Mouse (Mus musculus): ENCODE data around the gene Fam227a.
"Not testable (repeated sequence)": the region's sequence is repeated elsewhere in the genome, so short reads cannot be mapped to it uniquely, and the experiment has no call there.

Fam227a gene

DNA sequence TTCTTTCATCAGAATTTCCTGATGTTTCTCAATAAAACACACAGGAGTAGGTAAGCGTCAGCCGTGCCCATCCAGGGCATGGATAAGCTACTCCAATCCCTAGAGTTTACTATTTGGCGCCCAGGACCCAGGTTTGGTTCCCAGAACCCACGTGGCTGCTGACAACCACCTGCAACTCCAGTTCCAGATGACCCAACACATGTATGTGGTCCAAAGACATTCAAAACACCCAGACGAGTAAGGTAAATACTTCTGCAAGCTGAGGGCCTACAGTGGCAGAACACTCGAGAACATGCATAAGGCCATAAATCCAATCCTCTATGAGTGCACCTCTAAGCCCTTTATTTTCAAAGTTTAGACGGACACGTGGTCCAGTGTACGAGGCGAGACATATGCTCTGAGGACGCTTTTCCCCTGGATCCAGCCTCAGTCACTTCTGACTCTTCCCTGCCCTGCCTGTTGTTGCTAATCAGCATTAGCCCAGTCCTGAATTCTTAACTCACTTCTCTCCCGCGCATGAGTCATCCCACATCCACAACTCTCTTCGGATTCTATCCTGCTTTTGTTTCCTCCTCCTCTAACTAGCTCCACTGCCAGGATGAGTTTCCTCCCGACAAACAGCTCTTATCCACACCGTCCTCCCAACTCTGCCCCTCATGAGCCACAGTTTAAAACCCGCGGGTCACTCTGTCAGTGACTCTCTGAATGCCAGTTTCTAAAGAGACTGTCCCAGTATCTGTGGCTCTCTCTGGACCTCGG lies 25.1 kb upstream of the Fam227a start:
- no peak for DNase-seq

DNA sequence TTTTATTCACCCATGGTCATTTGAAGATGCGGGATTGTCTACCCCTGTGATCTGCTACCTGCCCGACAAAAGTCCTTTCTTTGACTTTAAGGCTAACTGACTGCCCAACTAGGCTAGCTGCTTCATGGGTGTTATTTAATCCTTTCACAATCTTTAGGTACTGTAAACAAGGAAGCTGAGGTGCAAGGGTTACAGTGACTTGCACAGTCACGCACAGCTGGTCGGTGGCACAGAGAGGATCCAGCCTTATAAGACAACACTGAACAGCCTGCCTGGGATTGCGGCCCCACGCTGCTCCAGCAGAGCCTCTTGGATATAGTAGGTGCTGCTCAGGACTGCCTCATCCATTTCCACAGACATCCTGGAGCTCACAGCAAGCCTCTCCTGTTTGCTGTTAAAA lies 24.4 kb upstream of the Fam227a start:
- DNase-seq, result peak; percentile 43

DNA sequence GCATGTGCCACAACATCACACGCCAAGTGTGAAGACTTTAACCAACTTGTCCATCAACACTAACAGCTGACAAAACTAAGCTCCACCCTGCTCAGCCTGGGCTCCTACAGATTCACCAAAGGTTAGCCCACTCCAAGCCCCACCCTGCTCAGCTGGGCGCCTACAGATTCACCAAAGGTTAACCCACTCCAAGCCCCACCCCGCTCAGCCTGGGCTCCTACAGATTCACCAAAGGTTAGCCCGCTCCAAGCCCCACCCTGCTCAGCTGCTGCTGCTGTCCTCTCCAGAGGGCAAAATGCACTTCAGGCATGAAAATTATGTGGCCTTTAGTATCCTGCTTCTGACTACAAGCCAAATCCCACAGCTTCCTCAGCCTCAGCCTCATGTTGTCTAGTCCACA lies 23.2 kb upstream of the Fam227a start:
- DNase-seq, result no peak

DNA sequence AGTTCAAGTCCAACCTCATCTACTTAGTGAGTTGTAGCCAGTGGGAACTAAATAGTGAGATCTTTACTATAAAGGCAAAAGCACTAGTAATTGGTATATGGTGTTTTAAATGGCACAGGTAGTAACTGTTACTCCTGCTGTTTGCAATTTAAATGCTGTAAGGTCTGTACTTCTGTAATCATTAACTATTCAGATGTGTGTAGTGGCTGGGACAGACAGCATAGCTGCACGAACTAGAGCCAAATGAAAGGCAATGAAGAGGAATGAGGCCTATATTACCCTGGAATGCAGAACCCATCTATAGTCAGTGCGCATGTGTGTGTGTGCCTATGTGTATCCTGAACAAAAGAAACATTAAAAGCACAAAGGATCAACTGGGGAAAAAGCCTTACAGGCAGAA lies 19.2 kb upstream of the Fam227a start:
- DNase-seq, result no peak

DNA sequence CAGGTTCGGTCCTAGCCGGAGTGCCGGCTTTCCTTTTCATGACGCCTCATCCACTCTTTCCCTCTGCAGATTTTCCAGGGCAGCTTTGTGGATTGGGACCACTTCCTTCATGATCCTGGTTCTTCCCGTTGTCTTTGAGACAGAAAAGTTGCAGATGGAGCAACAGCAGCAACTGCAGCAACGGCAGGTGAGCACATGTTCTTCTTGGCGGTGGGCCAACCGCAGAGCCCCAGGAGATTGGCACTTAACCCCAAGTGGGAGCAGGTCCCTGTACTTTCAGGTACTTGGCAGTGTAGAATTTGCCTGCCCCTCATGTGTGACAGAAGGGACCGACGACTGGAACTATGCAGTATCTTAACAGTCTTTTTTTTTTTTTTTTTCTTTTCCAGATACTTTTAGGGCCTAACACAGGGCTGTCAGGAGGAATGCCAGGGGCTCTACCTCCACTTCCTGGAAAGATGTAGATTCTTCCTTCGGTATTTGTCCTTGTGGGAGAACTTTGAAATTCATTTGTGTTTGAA lies 13.1 kb upstream of the Fam227a start:
- DNase-seq, result not testable (repeated sequence)

DNA sequence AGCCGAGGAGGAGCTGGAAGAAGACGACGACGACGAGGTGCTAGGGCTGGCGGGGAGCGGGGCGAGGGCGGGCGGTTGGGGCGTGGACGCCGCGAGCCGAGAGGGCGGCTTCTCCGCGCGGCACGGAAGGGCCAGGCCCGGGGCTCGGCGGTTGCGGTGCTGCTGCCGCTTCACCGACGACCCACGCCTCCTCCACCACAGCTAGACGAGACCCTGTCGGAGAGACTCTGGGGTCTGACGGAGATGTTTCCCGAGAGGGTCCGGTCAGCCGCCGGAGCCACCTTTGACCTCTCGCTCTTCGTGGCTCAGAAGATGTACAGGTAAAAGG lies 12.2 kb upstream of the Fam227a start:
- no peak for DNase-seq

DNA sequence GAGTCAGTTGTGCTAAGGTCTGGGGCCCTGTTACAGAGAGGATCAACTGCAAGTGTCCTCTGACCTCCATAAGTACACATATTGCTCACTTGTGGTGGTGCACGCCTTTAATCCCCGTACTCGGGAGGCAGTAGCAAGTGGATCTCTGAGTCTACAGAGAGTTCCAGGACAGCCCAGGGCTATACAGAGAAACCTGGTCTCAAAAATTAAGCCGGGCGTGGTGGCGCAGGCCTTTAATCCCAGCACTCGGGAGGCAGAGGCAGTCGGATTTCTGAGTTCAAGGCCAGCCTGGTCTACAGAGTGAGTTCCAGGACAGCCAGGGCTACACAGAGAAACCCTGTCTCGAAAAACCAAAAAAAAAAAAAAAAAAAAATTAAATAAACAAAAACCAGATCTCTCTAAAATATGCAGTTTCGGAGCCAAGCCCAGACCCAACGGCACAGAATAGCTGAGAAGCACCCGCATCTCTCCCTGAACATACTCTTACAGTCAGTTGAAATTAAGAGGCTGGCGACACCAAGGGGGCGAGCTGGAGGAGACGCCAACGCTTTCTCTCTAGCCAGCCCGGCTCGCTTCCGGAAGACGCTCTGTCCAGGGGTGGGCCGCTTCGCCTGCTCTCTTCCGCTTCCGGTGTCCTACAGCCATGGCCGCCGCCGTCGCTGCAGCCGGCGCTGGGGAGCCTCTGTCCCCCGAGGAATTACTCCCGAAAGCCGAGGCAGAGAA lies 11.7 kb upstream of the Fam227a start, which contains the start of gene Tomm22:
Gene Tomm22 (plus strand): TSS at position 613 of the 723 bp plus-strand sequence.
- DNase-seq, result peak; percentile 88

DNA sequence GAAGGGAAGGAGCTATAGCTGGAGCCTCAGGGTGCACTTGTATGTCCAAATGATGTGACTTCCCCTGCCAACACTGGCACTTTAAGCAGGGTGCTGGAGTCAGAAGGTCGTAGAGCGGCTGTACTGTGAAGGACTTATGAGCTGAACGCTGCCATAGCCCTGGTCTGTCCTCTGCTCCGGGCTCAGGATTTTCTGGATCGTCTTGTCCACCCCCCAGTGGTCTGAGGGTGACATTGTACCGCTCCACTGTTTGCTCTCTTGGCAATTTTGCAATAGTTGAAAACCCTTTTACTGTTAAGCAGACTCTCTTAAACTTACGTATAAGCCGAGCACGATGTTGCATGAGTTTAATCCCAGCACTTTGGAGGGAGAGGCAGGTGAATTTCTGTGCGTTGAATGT lies 10.4 kb upstream of the Fam227a start:
- DNase-seq, result no peak

DNA sequence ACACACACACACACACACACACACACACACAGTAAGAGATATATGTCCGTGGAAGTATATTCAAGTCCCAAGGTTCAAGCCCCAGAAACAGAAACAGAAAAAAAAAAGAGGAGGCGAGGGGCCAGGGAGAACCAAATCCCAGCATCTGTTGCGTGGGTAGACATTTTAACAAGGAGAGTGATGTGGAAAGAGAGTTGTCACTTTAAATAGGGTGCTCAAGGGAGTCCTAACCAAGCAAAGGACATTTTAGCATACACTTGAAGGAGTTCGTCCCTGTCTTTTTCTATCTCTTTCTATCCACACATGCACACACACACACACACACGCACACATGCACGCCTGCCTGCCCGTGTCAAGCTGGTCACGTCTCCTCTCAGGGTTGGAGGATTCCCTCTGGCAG lies 5.9 kb upstream of the Fam227a start:
- DNase-seq, result no peak

DNA sequence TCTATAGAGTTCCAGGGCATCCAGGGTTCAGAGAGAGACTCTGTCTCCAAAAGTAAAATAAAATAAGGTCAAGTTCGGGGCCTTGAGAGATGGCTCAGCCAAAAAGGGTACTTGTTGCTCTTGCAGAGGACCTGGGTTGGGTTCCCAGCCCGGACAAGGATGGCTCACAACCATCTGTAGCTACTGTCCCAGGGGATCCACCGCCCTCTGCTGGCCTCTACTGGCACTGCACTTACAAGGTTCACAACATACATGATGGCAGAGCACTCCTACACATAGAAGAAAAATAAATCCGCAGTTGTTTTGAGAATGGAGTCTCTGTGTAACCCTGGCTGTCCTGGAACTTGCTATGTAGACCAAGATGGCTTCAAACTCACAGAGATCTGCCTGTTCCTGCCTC lies 3.1 kb upstream of the Fam227a start:
- DNase-seq, result no peak

DNA sequence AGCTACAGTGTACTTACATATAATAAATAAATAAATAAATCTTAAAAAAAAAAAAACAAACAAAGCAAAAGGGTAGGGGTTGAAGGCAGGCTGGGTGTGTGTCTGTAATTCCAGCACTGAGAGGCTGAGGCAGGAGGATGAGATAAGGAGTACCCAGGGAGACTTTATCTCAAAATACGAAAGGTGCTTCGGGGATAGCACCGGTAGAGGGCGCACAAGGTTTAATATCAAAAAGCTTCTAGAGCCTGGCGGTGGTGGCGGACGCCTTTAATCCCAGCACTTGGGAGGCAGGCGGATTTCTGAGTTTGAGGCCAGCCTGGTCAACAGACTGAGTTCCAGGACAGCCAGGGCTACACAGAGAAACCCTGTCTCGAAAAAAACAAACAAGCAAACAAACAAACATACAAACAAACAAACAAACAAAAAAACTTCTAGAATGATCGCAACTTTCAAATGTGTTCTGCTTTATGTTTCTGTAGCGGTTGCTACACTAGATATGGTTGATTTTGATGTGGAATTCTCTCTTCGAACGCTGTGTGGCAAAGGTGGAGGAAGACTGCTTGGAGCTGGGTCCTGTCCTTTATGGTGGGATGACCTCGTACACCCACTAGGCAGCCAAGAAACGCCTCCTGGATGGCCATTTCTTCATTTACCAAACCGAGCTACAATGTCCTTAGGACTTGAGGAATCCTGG lies 772 bp downstream of the Fam227a start:
- DNase-seq, result peak; percentile 79

DNA sequence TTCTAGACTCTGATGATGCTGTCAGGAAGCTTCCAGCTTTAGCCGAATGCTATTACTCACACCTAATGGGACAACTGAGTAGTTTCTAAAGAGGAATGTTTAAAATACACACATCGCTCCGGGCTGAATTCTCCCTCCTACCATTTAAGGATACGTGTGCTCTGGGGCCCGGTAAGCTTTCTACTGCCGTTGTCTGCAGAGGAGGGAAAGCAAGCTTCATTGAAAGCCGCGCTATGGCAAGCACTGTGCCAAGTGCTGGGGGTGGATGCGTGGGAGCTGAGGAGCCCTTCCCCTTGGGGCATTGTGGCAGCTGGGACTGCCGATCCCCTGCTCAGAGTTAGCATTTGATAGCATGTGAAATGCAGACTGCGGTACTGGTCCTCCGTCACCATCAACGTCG lies 2.3 kb downstream of the Fam227a start:
- DNase-seq, result no peak

DNA sequence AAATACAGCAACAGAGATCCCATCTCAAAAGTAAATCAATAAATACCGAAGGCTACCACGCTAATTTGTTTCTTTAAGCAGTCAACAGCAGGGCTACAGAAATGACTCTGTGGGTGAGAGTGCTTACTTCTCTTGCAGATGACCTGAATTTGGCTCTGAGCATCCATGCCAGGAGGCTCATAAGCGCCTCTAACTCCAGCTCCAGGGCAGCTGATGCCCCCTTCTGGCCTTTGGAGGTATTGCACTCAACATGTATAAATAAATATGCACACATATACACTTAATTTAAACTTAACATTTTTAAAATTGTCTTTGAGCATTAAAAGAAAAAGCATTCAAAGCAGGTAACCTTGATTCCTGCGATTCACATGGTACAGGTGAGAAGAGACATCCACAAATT lies 7.3 kb downstream of the Fam227a start:
- DNase-seq, result no peak

DNA sequence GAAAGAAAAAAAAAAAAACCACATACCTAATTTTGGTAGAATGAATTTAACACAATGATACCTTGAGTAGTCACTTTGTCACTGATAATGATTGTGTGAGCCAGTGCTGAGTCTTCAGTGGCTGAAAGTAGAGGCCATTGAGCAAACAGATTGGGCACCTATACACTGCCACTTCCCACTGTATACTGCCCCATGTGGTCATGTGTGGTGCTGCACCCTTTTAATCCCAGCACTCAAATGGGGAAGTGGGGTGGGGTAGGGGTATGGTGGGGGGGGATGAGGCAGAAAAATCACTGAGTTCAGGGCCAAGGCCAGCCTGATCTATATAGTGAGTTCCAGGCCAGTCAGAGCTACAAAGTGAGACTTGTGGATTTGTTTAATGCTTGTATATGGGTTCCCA lies 8.2 kb downstream of the Fam227a start:
- no peak for DNase-seq

DNA sequence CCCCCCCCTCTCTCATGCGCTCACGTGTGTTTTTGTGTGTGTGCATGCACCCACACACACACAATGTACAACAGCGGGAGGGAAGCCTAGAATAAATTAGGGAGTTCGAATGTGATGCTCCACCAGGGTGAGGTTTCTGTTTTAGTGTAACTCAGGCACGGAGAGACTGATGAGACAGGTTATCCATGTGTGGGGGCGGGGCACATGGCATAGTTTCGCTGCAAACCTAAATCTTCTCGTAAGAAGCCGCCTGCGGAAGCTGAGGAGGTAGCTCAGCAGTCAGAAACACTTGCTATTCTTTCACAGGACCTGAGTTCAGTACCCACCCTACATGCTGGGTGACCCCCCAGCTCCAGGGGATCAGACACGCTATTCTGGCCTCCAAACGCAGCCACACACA lies 10.6 kb downstream of the Fam227a start:
- no peak for DNase-seq

DNA sequence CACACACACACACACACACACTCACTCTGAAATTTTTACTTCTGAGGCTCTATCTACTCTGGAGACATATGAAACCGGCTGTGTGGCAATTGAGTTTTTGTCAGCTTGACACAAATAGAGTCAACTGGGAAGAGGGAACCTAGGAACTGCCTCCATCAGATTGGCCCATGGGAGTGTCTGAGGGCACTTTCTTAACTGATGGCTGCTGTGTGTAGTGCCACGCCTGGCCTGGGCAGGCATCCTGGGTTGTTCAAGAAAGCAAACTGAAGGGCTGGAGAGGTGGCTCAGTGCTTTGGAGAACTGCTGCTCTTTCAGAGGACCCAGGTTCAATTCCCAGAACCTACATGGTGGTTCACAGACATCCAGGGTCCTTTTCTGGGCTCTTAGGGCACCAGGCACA lies 13.3 kb downstream of the Fam227a start:
- no peak for DNase-seq

DNA sequence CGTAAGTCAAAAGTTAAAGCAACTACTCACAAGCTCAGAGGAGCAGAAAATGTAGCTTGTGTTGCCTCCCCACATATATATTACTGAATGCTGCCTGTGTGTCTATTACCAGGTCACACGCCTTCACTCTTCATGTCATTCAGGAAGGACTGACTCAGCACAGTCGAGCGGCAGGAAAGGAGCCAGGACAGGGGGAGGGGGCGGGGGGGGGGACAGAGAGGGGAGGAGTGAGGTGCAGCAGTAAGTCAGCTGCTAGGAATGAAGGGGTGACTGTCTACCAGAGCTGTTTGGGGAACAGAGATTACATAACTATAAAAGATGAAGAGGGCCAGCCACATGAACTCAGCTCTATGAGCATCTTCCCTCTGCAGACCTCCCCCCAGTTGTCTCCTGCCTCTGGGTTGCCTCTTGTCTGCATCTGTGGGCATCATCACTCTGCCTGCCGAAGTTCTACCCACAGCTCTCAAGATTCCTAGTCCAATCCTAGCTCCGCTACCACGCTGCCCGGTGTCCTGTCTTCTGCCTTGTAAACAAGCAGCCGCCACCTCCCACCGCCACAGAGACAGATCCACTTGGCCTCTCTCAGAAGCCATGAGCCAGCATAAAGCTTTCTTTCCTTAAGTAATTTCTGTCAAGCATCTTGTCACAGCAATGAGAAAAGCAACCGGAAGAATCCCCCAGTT lies 17.5 kb downstream of the Fam227a start:
- no peak for DNase-seq

DNA sequence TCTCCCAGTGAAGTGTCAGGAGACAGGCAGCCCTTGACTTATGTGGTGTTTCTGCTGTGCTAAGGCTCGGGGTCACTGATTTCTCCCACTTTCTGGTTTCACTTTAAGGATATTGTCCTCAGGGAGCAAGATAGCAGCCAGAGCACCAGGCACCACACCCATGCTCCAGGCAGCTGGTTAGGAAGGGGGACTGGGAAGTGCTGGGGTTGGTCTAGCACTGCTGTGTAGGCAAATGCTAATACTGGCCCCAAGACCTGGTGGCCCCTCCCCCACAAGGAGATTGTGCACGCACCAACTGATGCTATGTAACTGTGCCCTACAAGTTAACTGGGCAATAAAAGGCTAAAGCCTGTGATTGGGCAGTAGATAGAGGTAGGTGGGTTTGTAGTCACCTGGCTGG lies 28.3 kb downstream of the Fam227a start:
- no peak for DNase-seq

DNA sequence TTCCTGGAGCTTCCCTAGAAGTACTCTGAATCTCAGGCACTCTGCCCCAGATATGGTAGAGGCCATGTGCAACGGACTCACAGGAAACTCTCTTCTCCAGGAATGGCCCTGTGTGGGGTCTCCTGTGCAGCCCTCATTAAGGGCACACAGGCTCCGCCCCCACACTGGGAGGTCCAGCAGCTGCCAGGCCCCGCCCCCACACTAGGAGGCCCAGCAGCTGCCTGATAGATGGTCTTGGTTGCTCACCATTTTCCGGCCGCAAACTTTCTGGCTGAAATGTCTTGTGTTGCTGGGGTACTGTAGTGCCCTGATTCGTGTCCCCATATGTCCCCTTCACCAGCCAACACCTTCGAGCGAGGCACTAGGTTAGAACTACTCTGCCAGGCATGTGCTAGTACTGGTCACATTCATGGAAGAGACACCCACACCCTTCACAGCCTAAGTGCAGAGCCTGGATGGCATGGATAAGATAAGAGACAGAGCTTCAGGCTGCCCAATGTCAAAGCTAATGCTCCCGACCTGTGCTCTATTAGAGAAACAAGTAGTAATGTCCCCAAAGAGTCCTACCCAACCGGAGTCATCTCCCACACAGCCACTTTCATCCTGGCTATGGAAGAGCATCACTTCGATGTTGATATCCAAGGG lies 38.9 kb downstream of the Fam227a start:
- no peak for DNase-seq

DNA sequence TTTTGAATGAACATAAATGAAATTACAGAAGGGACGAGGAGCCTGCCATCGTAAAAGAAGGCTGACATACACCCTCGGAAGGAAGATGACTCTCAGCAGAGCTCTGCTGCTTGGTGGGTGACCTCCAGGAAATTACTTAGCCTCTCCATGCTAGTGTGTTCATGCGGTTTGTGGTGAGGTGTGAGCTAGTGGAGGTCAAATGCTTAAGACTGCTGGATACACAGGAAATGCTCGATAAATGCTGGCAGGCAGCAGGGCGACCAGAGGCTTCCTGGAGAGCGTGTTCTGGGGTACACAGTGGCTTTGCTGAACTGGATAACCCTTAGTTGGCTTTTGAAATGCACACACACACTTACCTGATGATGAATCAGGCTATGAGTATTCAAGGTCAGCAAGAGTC lies 40.3 kb downstream of the Fam227a start:
- DNase-seq, result no peak

DNA sequence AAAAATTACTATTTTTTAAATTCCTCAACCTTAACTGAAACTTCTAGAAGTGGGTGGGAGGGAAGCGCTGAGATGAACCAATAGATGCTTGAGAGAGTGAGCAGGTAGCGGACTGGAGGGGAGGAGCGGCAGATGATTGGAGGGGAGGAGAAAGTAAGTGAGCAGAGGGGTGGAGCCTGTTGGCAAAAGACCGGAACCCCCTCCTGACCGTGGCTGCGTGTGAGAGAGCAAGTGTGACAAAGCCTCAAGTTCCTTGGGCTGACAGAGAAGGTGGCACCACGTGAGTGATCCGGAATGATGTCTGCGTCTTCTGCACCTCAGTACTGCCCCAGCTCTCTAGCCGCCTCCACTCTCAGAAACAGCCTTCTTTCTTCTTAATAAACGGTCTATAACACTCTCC lies 41.6 kb downstream of the Fam227a start:
- no peak for DNase-seq

DNA sequence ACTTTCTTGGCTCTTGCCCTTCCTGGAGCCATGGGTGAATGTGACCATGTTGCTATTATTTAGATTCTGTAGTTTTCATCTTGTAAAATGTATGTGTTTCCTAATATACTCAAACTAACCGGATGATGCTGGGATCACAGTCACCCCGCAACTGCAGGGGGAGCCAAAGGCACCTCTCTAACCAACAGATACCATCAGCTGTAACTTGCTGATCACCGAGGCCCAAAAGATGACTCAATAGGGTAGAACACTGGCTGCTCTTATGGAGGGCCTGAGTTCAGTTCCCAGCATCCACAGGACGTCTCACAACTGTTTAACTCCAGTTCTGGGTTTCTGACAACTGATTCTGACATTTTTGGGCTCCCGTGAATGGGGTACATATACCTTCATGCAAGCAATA lies 42.0 kb downstream of the Fam227a start:
- DNase-seq, result no peak

DNA sequence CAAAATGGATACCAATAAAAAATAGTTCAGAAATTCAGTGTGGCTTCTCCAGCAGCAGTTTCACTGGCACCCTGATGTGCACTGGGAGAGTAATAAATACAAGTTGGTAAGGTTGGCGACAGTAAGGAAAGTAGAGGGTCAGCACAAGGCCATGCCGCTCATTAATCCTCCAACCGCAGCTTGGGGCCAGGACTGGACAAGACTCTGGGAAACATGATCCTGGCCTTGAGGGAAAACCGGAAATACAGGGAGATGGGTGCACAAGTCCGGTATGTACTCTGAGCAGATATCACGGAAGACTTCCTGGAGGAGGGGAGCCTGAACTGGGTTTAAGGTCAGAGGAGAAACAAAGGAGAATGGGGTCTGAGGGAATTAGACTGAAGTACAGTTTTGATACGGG lies 43.3 kb downstream of the Fam227a start:
- no peak for DNase-seq
